Mouse (Mus musculus) adrenal gland (tissue): Measurements from ENCODE around the gene Ccdc83.
"Not testable (repeated sequence)": the region's sequence is repeated elsewhere in the genome, so short reads cannot be mapped to it uniquely, and the experiment has no call there.

Experiments used
- intact Hi-C: fragments of 180-260 bp; cut with DNase I; formaldehyde crosslinking; loops from one replicate; pipeline ENCODE4 v1.15.1; 2025

Gene Ccdc83

DNA sequence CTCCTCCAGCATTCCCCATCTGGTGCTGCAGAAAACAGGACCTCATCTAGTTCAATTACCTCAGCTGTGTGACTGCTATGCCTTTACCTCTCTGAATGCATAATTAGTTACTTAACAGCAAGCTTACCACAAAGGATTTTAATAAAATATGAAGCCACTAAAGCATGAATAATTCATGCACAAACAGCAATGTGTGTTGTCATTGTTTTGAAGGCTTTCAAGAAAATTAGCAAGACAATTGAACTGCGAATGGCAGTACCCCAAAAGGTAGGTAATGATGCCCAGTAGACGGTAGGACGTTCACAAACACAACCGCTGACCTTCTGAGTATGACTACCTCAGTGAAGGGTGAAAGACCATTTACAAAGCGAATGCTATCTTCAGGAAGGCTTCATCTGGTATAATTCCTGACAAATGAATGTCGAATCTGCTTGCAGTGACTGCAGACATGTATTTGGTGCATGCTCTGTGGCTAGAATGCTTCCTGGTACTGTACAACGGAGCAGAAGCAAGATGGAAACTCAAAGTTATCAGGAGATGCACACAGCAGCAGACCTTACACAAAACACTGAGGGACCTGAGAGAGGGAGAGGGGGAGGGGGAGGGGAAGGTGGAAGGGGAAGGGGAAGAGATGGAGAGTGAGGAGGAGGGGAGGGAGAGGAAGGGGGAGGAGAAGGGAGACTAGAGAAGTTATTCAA, 3.5 kb downstream of the Ccdc83 start:
- intact Hi-C loops: loop anchor here (10.0 kb wide), 1 partner anchor 107 kb away; no protein-coding TSS in a partner anchor

DNA sequence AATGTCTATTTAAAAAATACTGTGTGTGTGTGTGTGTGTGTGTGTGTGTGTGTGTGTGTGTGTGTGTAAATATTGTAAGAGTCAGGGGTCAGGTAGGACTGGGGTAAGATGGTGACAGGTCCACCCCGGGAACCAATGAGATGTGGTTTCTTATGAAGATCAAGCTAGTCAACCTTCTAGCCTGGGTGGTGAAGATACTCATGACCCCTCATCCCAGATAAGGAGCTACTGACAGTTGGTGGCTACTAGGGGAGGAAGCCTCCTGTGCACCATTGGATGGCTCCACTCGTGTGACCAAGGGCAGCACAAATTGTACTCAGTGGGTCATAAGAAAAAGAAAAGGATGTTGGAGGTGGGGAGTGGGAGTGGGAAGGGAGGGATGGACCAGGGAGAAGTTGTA, 5.7 kb downstream of the Ccdc83 start:
- intact Hi-C loops: loop anchor here (10.0 kb wide), 1 partner anchor 105 kb away; no protein-coding TSS in a partner anchor

DNA sequence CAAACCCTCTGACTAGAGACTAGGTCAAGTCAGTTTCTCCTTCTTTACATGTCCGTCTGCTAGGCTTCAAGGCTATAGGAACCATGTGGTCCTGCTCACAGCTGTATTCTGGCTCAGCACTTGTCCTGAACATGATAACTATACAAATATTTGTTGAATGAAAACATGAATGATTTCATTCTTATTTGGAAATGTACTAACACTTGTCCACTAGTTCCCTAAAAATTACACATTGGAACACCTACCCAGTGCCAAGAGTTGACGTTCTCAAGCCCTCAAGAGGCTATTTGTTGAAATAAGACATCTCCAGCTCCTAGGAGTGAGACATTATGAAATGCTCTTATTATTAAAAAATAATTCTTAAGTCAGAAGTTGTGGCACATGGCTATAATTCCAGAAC, 6.9 kb downstream of the Ccdc83 start:
- intact Hi-C loops: no loop called here

DNA sequence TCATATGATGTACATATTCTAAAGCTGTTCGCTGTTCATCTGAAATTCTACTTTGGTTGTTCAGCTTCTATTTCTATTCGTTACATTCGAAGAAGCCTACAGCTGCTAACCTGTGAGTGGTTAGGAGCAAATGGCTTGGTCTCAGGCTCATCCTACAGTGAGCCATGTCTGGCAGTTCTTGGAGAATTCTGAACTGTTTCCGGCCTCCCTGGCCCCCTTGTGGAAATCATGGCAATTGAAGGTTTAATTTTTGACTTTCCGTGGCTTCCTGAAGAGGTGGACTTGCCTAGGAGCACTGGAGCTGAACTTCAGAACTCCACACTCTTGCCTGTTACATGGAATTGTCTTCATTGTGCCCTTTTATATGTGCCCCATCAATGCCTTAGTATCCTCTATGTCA, 12.6 kb downstream of the Ccdc83 start:
- intact Hi-C loops: no loop called here

DNA sequence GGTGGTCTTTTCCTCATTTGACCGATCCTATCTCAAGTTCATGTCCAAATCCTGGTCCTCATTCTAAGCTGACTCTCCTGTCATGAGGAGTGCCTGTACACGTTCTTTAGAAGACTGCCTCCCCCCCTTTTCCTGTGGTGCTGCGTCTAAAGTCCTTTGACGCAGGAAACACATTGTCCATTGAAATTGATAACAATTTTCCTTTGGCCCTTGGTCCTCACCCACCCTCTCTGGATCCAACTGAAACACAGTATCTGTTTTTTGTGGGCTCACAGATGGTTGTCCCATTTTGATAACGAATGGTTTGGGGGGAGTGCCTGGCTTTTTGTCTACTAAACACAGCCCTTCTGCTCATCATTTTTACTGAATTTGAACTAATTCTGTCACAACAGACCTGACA, 21.9 kb downstream of the Ccdc83 start:
- intact Hi-C loops: no loop called here

DNA sequence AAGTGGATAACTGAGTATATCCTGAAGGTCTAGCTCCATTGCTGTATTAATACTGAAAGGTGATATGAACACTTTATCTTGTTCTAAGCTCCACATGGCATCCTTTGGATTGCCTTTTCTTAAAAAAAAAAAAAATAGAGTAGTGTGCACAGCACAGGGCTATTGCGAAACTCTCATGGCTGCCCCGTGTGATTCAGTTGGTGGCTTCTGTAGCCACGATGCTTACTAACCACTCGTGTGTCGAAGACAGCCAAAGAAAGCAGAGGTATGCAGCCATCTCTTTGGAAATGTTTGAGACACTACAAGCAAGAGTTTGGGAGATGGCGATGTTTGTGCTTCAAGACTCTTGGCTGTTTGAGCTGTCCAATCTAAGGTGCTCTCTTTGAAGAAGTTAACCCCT, 22.4 kb downstream of the Ccdc83 start:
- intact Hi-C loops: no loop called here

DNA sequence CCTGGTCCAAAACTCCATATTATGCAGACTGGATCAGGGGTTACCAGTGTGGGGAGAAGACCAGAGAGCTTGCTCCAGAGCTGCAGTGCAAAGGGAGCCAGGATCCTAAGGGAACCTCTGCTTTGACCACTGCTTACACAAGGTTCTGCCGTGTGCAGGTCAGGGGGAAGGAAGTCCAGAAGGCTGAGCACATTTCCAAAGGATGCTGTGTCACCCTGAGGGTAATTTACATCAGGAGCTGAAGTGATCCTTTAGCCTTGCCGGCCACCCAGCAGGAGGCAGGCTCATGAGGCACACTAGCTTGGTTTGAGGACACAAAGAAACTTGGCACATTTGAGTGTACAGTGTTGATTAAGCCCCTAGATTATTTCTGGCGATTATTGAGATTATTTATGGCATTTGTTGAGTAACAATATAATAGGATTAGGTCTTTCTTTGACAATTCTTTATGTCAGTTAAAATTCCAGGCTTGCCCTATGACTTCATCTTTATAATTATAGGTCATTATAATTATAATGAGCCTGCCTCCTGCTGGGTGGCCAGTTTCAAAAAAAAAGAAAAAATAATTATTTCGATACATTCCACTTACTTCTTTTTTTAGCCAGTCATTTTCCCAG, 29.2 kb downstream of the Ccdc83 start:
- intact Hi-C loops: no loop called here

DNA sequence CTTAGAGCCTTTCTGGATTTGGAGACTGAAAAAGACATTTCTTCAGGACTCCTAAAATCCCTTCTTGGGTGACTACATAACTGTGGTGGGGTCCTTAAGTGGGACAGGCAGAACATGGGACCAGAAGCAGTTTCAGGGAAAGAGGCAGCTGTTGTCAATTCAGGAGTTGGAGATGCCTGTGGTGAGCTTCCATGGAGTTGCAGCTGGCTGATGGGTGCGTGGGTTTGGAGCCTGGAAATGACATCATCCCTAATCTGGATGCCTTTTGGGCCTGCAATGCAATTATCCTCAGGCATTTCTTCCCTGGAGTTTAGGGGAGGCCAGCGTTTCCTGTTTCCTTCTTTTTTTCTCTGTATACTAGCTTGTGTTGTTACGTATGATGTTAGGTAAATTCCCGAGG, 31.7 kb downstream of the Ccdc83 start:
- intact Hi-C loops: no loop called here

DNA sequence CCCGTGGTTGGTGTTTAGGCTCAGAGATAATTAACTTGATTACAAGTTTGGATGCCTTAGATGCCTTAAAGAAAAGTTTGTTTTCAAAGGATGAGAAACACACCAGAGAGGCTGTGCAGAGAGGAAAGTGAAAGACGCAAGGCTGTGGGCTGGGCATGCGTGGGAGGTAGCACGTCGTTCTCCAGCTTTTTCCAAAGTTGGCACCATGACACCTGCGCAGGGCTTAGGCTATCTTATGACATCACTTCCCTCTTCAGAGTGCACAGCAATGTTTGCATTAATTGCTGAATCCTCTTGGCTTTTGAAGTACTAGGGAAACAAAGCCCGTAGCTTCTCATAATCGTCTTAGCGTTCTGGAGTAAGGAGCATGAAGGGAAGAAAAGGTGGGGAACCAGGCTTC, 34.1 kb downstream of the Ccdc83 start:
- intact Hi-C loops: no loop called here

DNA sequence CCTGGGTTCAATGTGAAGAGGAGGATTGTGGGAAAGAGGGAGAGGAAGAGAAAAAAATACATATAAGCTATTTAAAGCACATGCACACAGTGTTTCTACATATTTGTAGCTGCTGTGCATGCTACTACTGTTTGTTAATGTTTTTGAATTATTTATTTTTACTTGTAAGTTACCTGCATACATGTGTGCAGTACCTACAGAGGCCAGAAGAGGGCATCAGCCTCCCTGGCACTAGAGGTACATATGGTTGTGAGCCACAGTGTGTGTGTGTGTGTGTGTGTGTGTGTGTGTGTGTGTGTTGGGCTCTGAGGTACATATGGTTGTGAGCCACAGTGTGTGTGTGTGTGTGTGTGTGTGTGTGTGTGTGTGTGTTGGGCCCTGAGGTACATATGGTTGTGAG, 36.7 kb downstream of the Ccdc83 start:
- intact Hi-C loops: not testable (repeated sequence)

DNA sequence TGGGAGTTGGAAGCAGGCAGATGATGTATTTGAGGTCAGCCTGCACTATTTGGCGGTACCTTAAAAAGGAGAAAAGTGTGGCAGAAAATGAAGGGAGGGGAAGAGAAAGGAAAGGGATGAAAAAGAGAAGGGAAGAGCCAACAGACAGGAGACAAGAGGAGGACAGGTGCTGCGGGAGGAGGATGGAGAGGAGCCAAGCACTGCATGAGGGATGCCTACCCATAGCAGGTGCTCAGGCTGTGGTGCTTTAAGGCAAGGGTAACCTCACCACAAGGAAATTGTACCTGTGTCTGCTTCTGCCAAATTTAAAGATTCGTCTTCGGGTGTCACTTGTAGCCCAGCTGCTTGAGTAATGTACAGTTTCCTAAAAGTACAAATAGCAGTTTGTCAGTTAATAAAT, 37.5 kb downstream of the Ccdc83 start:
- intact Hi-C loops: no loop called here

DNA sequence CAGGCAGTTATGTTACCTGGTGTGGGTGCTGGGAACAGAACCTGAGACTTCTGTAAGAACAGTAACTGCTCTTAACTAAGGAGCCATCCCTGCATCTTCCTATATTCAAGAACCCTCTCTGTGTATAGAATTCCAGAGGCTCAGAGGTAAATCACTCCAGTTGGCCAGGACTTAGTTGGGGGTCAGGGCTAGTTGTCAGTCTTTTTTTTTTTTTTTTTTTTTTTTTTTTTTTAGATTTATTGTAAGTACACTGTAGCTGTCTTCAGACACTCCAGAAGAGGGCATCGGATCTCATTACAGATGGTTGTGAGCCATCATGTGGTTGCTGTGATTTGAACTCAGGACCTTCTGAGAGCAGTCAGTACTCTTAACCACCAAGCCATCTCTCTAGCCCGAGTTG, 44.1 kb downstream of the Ccdc83 start:
- intact Hi-C loops: no loop called here

DNA sequence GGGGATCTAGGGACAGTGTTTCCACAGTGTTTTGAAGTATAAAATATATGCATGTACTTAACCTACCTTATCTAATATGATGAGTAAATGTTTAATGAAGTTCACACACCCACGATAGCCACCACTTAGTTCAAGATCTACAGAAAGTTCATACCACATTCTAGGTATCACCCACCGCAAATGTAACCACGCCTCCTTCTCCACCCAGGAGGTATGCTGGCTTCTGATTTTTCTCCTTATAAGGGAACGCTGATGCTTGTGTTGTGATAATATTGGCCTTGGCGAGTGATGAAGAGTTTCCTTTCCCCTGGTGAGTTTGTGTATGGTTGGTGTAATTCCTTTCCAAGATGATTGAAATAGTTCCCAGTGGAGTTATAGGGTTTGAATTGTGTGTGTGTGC, 47.5 kb downstream of the Ccdc83 start:
- intact Hi-C loops: no loop called here

DNA sequence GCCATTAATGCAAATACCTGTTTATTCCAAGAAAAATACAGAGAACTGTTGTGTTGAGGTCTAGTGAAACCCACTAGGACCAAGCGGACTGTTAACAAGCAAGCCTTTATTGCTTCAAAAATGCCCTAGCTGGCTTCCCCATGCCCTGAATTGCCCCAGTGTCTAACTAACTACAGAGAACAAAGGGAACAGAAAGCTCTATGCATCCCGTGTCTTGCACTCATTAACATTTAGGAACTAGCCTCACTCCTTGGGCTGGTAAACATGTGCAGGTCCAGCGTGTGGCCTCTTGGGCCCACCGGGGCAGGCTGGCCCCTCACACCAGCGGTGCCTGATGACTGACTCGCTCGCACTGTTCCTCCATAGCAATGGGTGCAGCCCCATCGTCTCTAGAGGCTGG, 49.1 kb downstream of the Ccdc83 start:
- intact Hi-C loops: no loop called here

DNA sequence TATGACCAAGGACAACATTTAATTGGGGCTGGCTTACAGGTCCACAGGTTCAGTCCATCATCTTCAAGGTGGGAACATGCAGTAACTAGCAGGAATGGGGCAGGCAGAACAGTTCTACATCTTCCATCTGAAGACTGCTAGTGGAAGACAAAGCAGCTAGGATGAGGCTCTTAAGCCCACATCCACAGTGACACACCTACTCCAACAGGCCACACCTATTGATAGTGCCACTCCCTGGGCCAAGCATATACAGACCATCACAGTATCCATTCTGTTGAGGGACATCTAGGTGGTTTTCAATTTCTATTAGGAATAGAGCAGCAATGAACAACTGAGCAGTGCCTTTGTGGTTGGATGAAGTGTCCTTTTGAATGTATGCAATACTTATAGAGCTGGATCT, 54.6 kb downstream of the Ccdc83 start:
- intact Hi-C loops: no loop called here

DNA sequence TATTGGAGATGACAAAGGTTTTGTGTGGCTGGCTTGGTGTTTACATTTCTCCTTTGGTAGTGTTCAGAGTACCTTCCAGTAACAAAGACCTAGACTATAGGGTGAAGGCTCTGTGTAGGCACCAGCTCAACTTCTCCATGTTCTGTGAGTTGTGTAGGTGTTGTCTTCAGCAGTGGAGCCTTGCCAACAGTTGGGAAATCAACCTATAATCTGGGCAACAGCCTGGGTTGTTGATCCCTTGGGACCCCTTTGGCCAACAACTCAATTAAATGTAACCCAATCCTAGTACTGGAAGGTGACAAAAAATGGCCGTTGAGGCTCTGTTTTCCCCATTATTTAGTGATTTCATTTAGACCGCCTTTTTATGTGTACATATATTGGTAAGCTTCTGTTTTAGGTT, 55.5 kb downstream of the Ccdc83 start:
- intact Hi-C loops: no loop called here

DNA sequence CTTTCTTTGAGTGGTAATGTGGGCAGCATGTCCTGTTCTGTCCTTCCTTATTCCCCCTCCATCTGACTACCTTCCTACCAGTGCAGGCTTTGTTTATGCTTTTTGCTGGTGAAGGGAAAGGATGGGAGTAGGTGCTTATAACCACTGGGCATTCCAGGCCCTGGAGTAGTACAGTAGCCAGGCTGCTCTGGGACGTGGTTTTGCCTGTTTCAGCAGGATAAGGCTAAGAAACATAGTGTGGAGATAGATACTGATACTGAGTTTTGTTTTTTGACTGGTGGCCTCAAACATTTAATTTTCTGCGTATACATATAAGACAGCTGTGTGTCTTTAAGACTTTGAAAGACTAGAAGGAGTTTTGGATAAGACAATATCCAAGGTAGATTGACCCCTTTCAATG, 61.7 kb downstream of the Ccdc83 start:
- intact Hi-C loops: no loop called here

DNA sequence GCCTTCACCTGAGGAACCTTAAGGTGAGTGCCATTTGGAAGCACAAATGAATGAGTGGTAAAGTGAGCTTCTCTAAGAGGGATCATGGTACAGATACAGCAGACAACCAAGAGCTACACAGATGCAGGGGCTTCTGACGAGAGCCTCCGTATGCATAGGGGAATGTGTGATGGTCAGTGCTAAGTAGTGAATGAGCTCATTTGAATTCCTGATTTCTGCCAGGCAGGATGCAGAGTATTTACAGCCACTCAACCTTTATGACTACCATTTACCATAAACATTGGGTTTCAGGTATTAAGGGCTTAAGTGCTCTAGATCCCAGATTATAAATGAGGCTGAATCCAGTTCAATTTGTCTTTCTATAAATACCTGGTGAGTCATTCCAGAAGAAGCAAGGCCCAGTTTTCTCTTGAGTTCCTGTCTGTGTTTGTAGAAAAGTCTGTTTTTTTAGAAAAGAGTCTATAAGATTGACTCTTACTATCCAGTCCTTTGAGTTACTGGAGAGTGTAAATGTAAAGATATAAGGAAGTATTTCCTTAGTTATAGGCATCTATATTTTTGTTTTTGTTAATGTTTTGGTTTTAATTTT, 63.6 kb downstream of the Ccdc83 start:
- intact Hi-C loops: no loop called here

DNA sequence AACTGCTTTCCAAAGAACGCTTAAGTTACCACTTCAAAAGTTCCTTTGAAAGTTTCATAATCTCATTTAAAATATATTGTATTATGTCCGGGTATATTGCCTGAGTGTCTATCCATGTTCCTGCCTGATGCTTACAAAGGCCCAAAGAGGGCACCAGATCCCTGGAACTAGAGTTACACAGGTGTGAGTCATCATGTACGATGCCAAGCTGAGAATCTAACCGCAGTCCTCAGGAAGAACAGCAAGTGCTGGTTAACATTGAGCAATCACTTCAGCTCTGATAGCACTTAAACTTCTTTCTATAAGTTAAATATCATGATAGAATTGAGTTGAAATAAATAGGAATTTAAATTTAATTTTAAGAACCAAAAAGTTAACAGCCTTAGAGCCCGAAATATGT, 65.3 kb downstream of the Ccdc83 start:
- intact Hi-C loops: no loop called here

DNA sequence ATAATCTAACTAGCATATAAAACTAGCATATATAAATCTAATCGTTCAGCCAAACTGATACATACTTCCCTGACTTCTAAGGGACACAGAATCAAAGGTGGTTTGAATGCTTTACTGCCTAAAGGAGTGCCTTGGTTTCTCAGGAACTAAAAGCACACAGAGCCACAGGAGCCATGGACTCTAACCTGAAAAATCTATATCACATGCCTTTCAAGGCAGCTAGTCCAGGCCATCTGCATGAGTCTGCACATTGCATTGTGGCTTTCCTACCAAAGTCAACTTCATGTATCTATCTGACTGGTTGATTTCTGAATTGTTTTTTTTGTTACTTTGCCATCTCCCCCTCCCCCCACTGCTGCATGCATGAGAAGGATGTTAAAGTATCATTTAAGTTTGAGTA, 84.9 kb downstream of the Ccdc83 start:
- intact Hi-C loops: no loop called here

DNA sequence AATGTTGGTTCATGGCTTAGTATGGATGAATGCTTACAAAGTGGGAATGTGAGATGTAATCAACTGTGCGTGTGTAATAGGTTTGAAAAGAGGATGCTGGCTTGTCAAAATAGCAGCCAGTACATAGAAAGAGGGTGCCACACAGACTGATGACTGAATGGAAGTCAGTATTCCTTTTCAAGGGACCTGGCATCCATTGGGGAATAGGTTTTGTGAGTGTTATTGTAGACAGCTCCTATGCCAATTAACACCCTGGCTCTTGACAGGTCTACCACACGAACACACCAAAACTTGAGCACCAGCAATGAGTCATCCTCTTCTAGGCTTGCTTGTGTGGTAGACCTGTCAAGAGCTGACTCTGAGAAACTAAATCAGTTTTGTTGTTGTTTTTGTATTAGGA, 90.0 kb downstream of the Ccdc83 start:
- intact Hi-C loops: no loop called here
